Mouse (Mus musculus): Measurements from ENCODE around the gene Sec23b.

GRCm38 (mm10) chr2:144598006-144598405 lies 42.0 kb downstream of the Sec23b start:
- TF ChIP-seq MAFK (IDR thresholded peaks at IDR 0.05; ENCODE audit: insufficient replicate concordance, low read length) (no peak), EP300 (IDR thresholded peaks at IDR 0.05; ENCODE audit: low read length) (no peak), POLR2A (IDR thresholded peaks at IDR 0.05; ENCODE audit: low read depth, low read length) (no peak), CHD2 (IDR thresholded peaks at IDR 0.05; ENCODE audit: low read length) (no peak), CTCF (conservative IDR thresholded peaks at IDR 0.05 in 1 of 2, IDR thresholded peaks at IDR 0.05 in 1 of 2; ENCODE audit: low read depth in 2 of 2, low read length in 2 of 2) (no peak), ZMIZ1 (IDR thresholded peaks at IDR 0.05; ENCODE audit: low read depth, low read length) (no peak), MEF2A (IDR thresholded peaks at IDR 0.05; ENCODE audit: borderline replicate concordance, low read depth, low read length) (no peak)

Data from CH12.LX (cell line).